Mouse (Mus musculus) heart, embryonic 13.5 days (tissue): ENCODE measurements around the gene Rnf227. TPM values are rescaled to one million over a fixed set of nuclear protein-coding genes. Genes with fewer than 3 reads are reported as not detected.

Source experiments
- ATAC-seq: fragments of 200-750 bp; cut with Nextera tagmentation; 2 replicates; pipeline ENCODE4 v1.8.0; 2017; ENCODE audit warnings: moderate TSS enrichment; ENCODE audit not compliant: insufficient number of reproducible peaks, low FRiP score, low TSS enrichment; ENCODE audit errors: extremely low read depth
- H3K27ac ChIP-seq: fragments of 300-500 bp; sonication (generic); replicated peaks from 2 replicates; pipeline ENCODE4 v1.5.1; 2015; ENCODE audit warnings: moderate library complexity, mild to moderate bottlenecking, inconsistent platforms
- H3K27me3 ChIP-seq: fragments of 300-500 bp; sonication (generic); replicated peaks from 2 replicates; pipeline ENCODE4 v1.6.1; 2015; ENCODE audit warnings: mild to moderate bottlenecking, inconsistent platforms
- H3K36me3 ChIP-seq: fragments of 300-500 bp; sonication (generic); 2 replicates; pipeline ENCODE4 v1.6.1; 2015; ENCODE audit warnings: mild to moderate bottlenecking, inconsistent platforms
- H3K4me1 ChIP-seq: fragments of 300-500 bp; sonication (generic); 2 replicates; pipeline ENCODE4 v1.6.1; 2015; ENCODE audit warnings: inconsistent platforms
- H3K4me2 ChIP-seq: fragments of 300-500 bp; sonication (generic); 2 replicates; pipeline ENCODE4 v1.6.1; 2015; ENCODE audit warnings: inconsistent platforms, mild to moderate bottlenecking, moderate library complexity
- H3K4me3 ChIP-seq: fragments of 300-500 bp; sonication (generic); 2 replicates; pipeline ENCODE4 v1.5.1; 2015; ENCODE audit warnings: moderate library complexity, mild to moderate bottlenecking, inconsistent platforms
- H3K9ac ChIP-seq: fragments of 300-500 bp; sonication (generic); 2 replicates; pipeline ENCODE4 v1.6.1; 2015; ENCODE audit warnings: inconsistent platforms, mild to moderate bottlenecking, moderate library complexity
- H3K9me3 ChIP-seq: fragments of 300-500 bp; sonication (generic); 2 replicates; pipeline ENCODE4 v1.6.1; 2016; ENCODE audit warnings: inconsistent platforms
- WGBS: fragments of 180-500 bp; shearing (Covaris S2); methylation state at CpG from one replicate; pipeline ENCODE4 v1.1.7; 2015; ENCODE audit warnings: mixed read lengths; 5-methylcytosine and 5-hydroxymethylcytosine counted together
- polyA plus RNA-seq: library from polyadenylated mRNA; unstranded; fragments of >200 nt; fragmentation: Nextera tagmentation; extraction: Ambion mirVana; gene quantifications from 2 replicates; pipeline ENCODE4 v1.2.1, GENCODE M21; 2015

Rnf227 gene
- polyA plus RNA-seq, 1 experiment from 2014 or later = 6.2 TPM

GRCm38 (mm10) chr11:69366157-69366854, 26.0 kb downstream of the Rnf227 start:
- Histone ChIP-seq H3K36me3 (peaks cover 26% of the 10 kb centered on the region), H3K4me2 (peak overlapping the region; percentile 87), H3K27ac (peak overlapping the region; percentile 97), H3K4me1 (peaks cover 53% of the 10 kb centered on the region), H3K9me3 (no peaks in the 10 kb centered on the region), H3K4me3 (peak overlapping the region; percentile 90), H3K9ac (peak overlapping the region; percentile 99), H3K27me3 (no peaks in the 10 kb centered on the region)
- WGBS = under 1% methylated on average over 26 of the region's 26 CpGs
- peak; percentile 61 for ATAC-seq

- ATAC-seq = no peak
- Histone ChIP-seq H3K36me3 (peaks cover 18% of the 10 kb centered on the region), H3K4me1 (peaks cover 60% of the 10 kb centered on the region), H3K4me3 (peak overlapping the region; percentile 90), H3K9me3 (no peaks in the 10 kb centered on the region), H3K27me3 (no peaks in the 10 kb centered on the region), H3K27ac (peak overlapping the region; percentile 97), H3K4me2 (peak overlapping the region; percentile 87), H3K9ac (peak overlapping the region; percentile 99)
- 0% methylated on average over 22 of the region's 22 CpGs for WGBS
These were observed 26.8 kb downstream of the Rnf227 start for GRCm38 (mm10) chr11:69366855-69367615.

- peaks cover 68% of the 10 kb centered on the region for H3K4me1 ChIP-seq
- H3K36me3 ChIP-seq = peaks cover 14% of the 10 kb centered on the region
- ATAC-seq = 0 out of 2 replicates have a peak, but pooled peaks have one; percentile 3
- no peaks in the 10 kb centered on the region for H3K27me3 ChIP-seq
- no peaks in the 10 kb centered on the region for H3K9me3 ChIP-seq
- 2% methylated on average over 22 of the region's 22 CpGs for WGBS
- H3K27ac ChIP-seq = peak overlapping the region; percentile 97
- peak overlapping the region; percentile 90 for H3K4me3 ChIP-seq
- H3K9ac ChIP-seq = peak overlapping the region; percentile 99
- peak overlapping the region; percentile 87 for H3K4me2 ChIP-seq
These were observed 27.5 kb downstream of the Rnf227 start for GRCm38 (mm10) chr11:69367616-69368355.

GRCm38 (mm10) chr11:69368356-69369214, 28.3 kb downstream of the Rnf227 start:
- H3K4me2 ChIP-seq = peak overlapping the region; percentile 87
- peaks cover 14% of the 10 kb centered on the region for H3K36me3 ChIP-seq
- H3K9me3 ChIP-seq = no peaks in the 10 kb centered on the region
- H3K27me3 ChIP-seq = no peaks in the 10 kb centered on the region
- peak overlapping the region; percentile 99 for H3K9ac ChIP-seq
- peak overlapping the region; percentile 97 for H3K27ac ChIP-seq
- peaks cover 76% of the 10 kb centered on the region for H3K4me1 ChIP-seq
- WGBS = under 1% methylated on average over 58 of the region's 106 CpGs
- ATAC-seq = 0 out of 2 replicates have a peak, but pooled peaks have one; percentile 1
- H3K4me3 ChIP-seq = peak overlapping the region; percentile 90

- Histone ChIP-seq H3K36me3 (peaks cover 18% of the 10 kb centered on the region), H3K4me1 (peaks cover 71% of the 10 kb centered on the region), H3K4me3 (peak within 1 kb of the TSS; percentile 90), H3K9ac (peak within 1 kb of the TSS; percentile 99), H3K27me3 (no peaks in the 10 kb centered on the region), H3K4me2 (peak within 1 kb of the TSS; percentile 87), H3K27ac (peak within 1 kb of the TSS; percentile 97), H3K9me3 (no peaks in the 10 kb centered on the region)
- ATAC-seq = no peak
- 5% methylated on average over 15 of the region's 34 CpGs for WGBS
These were observed 29.1 kb downstream of the Rnf227 start, which contains the start of gene Chd3 for GRCm38 (mm10) chr11:69369215-69369989. Gene Chd3, minus strand, starts transcription at chr11:69369406.

GRCm38 (mm10) chr11:69369990-69370816, 29.9 kb downstream of the Rnf227 start:
- 36% methylated on average over 2 of the region's 2 CpGs for WGBS
- Histone ChIP-seq H3K4me3 (peak overlapping the region; percentile 90), H3K36me3 (peaks cover 18% of the 10 kb centered on the region), H3K4me2 (peak overlapping the region; percentile 87), H3K9ac (peak overlapping the region; percentile 99), H3K27ac (peak overlapping the region; percentile 97), H3K9me3 (no peaks in the 10 kb centered on the region), H3K27me3 (no peaks in the 10 kb centered on the region), H3K4me1 (peaks cover 63% of the 10 kb centered on the region)
- ATAC-seq = no peak

- Histone ChIP-seq H3K4me3 (peak overlapping the region; percentile 13), H3K4me2 (peak overlapping the region; percentile 53), H3K27me3 (no peaks in the 10 kb centered on the region), H3K36me3 (peaks cover 21% of the 10 kb centered on the region), H3K9ac (peak overlapping the region; percentile 44; the same call in 1 of the 2 replicates), H3K9me3 (no peaks in the 10 kb centered on the region), H3K27ac (peak overlapping the region; percentile 75), H3K4me1 (peaks cover 57% of the 10 kb centered on the region)
- ATAC-seq = no peak
- WGBS = 20% methylated on average over 9 of the region's 9 CpGs
These were observed 30.6 kb downstream of the Rnf227 start for GRCm38 (mm10) chr11:69370817-69371215.

GRCm38 (mm10) chr11:69371601-69372000, 31.3 kb downstream of the Rnf227 start:
- H3K4me3 ChIP-seq = no peak overlapping the region
- peak overlapping the region; percentile 53 for H3K4me2 ChIP-seq

GRCm38 (mm10) chr11:69372056-69372779, 32.0 kb downstream of the Rnf227 start:
- Histone ChIP-seq H3K4me1 (peaks cover 48% of the 10 kb centered on the region), H3K4me3 (peak overlapping the region; percentile 16; the same call in 1 of the 2 replicates), H3K27me3 (no peaks in the 10 kb centered on the region), H3K4me2 (peak overlapping the region; percentile 53), H3K27ac (peak overlapping the region; percentile 75), H3K9me3 (no peaks in the 10 kb centered on the region), H3K36me3 (peaks cover 23% of the 10 kb centered on the region), H3K9ac (peak overlapping the region; percentile 56)
- 16% methylated on average over 12 of the region's 12 CpGs for WGBS
- no peak for ATAC-seq

More at GRCm38 (mm10) chr11:69371601-69372000, 31.3 kb downstream of the Rnf227 start:
- peak overlapping the region; percentile 56; the same call in 1 of the 2 replicates for H3K9ac ChIP-seq
- 56% methylated on average over 12 of the region's 12 CpGs for WGBS
- H3K27ac ChIP-seq = peak overlapping the region; percentile 75
- H3K36me3 ChIP-seq = peaks cover 23% of the 10 kb centered on the region
- peaks cover 52% of the 10 kb centered on the region for H3K4me1 ChIP-seq
- no peaks in the 10 kb centered on the region for H3K9me3 ChIP-seq
- H3K27me3 ChIP-seq = no peaks in the 10 kb centered on the region
- ATAC-seq = no peak
